Mouse (Mus musculus) lung, embryonic 14.5 days (tissue): ENCODE results near the gene Tmem183a. TPM values are rescaled to one million over a fixed set of nuclear protein-coding genes. Genes with fewer than 3 reads are reported as not detected.

Experiments
- ATAC-seq: fragments of 200-750 bp; cut with Nextera tagmentation; 2 replicates; pipeline ENCODE4 v1.8.0; 2017; ENCODE audit warnings: mild to moderate bottlenecking, moderate TSS enrichment, moderate library complexity; ENCODE audit not compliant: insufficient read depth
- DNase-seq: peaks from one replicate; pipeline ENCODE4 v3.0.0-alpha.2; 2015
- H3K27ac ChIP-seq: fragments of 300-500 bp; sonication (generic); 2 replicates; pipeline ENCODE4 v1.5.1; 2014; ENCODE audit warnings: low read depth, mild to moderate bottlenecking, moderate library complexity
- H3K27me3 ChIP-seq: fragments of 300-500 bp; sonication (generic); 2 replicates; pipeline ENCODE4 v1.6.1; 2014; ENCODE audit warnings: low read length, control low read depth; ENCODE audit not compliant: insufficient read depth
- H3K36me3 ChIP-seq: fragments of 300-500 bp; sonication (generic); 2 replicates; pipeline ENCODE4 v1.6.1; 2014; ENCODE audit warnings: control low read depth; ENCODE audit not compliant: insufficient read depth
- H3K4me1 ChIP-seq: fragments of 300-500 bp; sonication (generic); 2 replicates; pipeline ENCODE4 v1.6.1; 2014; ENCODE audit warnings: antibody characterized with exemption, control low read depth; ENCODE audit not compliant: insufficient read depth
- H3K4me2 ChIP-seq: fragments of 300-500 bp; sonication (generic); 2 replicates; pipeline ENCODE4 v1.6.1; 2014; ENCODE audit warnings: mild to moderate bottlenecking
- H3K4me3 ChIP-seq: fragments of 300-500 bp; sonication (generic); 2 replicates; pipeline ENCODE4 v1.5.1; 2014; ENCODE audit warnings: low read depth, low read length
- H3K9ac ChIP-seq: fragments of 300-500 bp; sonication (generic); 2 replicates; pipeline ENCODE4 v1.6.1; 2014
- H3K9me3 ChIP-seq: fragments of 300-500 bp; sonication (generic); 2 replicates; pipeline ENCODE4 v1.6.1; 2016; ENCODE audit warnings: low read depth, low read length, control low read depth
- CTCF ChIP-seq: IDR thresholded peaks from 2 replicates; pipeline ENCODE4 v1.5.1; 2016; ENCODE audit warnings: antibody characterized with exemption, low read depth
- WGBS: fragments of 180-500 bp; shearing (Covaris S2); extraction: QIAGEN DNeasy Blood & Tissue Kit; methylation state at CpG from one replicate; pipeline ENCODE4 v1.1.7; 2014; 5-methylcytosine and 5-hydroxymethylcytosine counted together
- polyA plus RNA-seq: library from polyadenylated mRNA; unstranded; fragments of >200 nt; fragmentation: Nextera tagmentation; extraction: Ambion mirVana; gene quantifications from 2 replicates; pipeline ENCODE4 v1.2.1, GENCODE M21; 2014

Tmem183a gene
- polyA plus RNA-seq: 106 TPM in 2 replicates

GRCm38 (mm10) chr1:134361857-134362212 lies at the start of gene Tmem183a:
Tmem183a (minus strand) TSS chr1:134361979.
- WGBS: under 1% methylated on average over 38 of the region's 38 CpGs
- H3K9me3 ChIP-seq: no peaks in the 10 kb centered on the region
- H3K27me3 ChIP-seq: no peaks in the 10 kb centered on the region
- H3K4me1 ChIP-seq: peaks cover 6% of the 10 kb centered on the region; the same call in 1 of the 2 replicates
- peak within 1 kb of the TSS; percentile 94 for H3K4me3 ChIP-seq
- H3K9ac ChIP-seq: peak within 1 kb of the TSS; percentile 89
- DNase-seq: peak; percentile 99
- peaks cover 33% of the 10 kb centered on the region for H3K36me3 ChIP-seq
- no peak for TF ChIP-seq CTCF
- peak; percentile 99 for ATAC-seq
- peak within 1 kb of the TSS; percentile 83 for H3K27ac ChIP-seq
- H3K4me2 ChIP-seq: peak within 1 kb of the TSS; percentile 81

- H3K36me3 ChIP-seq: peaks cover 35% of the 10 kb centered on the region
- ATAC-seq (no peak), DNase-seq (no peak)
- no peaks in the 10 kb centered on the region for H3K27me3 ChIP-seq
- TF ChIP-seq CTCF: no peak
- no peaks in the 10 kb centered on the region for H3K9me3 ChIP-seq
- no peak overlapping the region for H3K27ac ChIP-seq
- H3K9ac ChIP-seq: no peak overlapping the region
- 0 out of 2 replicates have a peak, but pooled peaks cover 8% of the 10 kb centered on the region for H3K4me1 ChIP-seq
- no peak overlapping the region for H3K4me2 ChIP-seq
- 82% methylated on average over 8 of the region's 8 CpGs for WGBS
- no peak overlapping the region for H3K4me3 ChIP-seq
Observed at GRCm38 (mm10) chr1:134408080-134408479, 46.3 kb upstream of the Tmem183a start.

- Histone ChIP-seq H3K27me3 (no peaks in the 10 kb centered on the region), H3K4me3 (peak overlapping the region; percentile 79), H3K9me3 (no peaks in the 10 kb centered on the region), H3K27ac (0 out of 2 replicates have a peak overlapping the region, but pooled peaks have one; percentile 72), H3K4me2 (peak overlapping the region; percentile 65), H3K36me3 (peaks cover 35% of the 10 kb centered on the region), H3K9ac (peak overlapping the region; percentile 78), H3K4me1 (0 out of 2 replicates have a peak, but pooled peaks cover 8% of the 10 kb centered on the region)
- no peak for ATAC-seq
- no peak for DNase-seq
- no peak for TF ChIP-seq CTCF
- WGBS: 28% methylated on average over 8 of the region's 8 CpGs
Observed at GRCm38 (mm10) chr1:134406414-134406771, 44.6 kb upstream of the Tmem183a start.

- TF ChIP-seq CTCF: no peak
- peak within 1 kb of the TSS; percentile 72 for H3K27ac ChIP-seq
- H3K9me3 ChIP-seq: no peaks in the 10 kb centered on the region
- 1% methylated on average over 43 of the region's 43 CpGs for WGBS
- ATAC-seq: peak; percentile 99
- peak within 1 kb of the TSS; percentile 65 for H3K4me2 ChIP-seq
- peak; percentile 93 for DNase-seq
- peak within 1 kb of the TSS; percentile 79 for H3K4me3 ChIP-seq
- 0 out of 2 replicates have a peak, but pooled peaks cover 8% of the 10 kb centered on the region for H3K4me1 ChIP-seq
- H3K9ac ChIP-seq: peak within 1 kb of the TSS; percentile 78
- peaks cover 29% of the 10 kb centered on the region for H3K36me3 ChIP-seq
- H3K27me3 ChIP-seq: no peaks in the 10 kb centered on the region
Observed at GRCm38 (mm10) chr1:134405509-134406413, 44.0 kb upstream of the Tmem183a start, which contains the start of gene Cyb5r1. Cyb5r1 (plus strand) TSS chr1:134405559.

- DNase-seq: no peak
- TF ChIP-seq CTCF: no peak
Observed at GRCm38 (mm10) chr1:134399735-134400134, 38.0 kb upstream of the Tmem183a start.

GRCm38 (mm10) chr1:134398210-134398609 lies 36.4 kb upstream of the Tmem183a start:
- H3K4me3 ChIP-seq: no peak overlapping the region
- no peaks in the 10 kb centered on the region for H3K36me3 ChIP-seq
- H3K9me3 ChIP-seq: no peaks in the 10 kb centered on the region
- no peaks in the 10 kb centered on the region for H3K4me1 ChIP-seq
- DNase-seq (no peak), ATAC-seq (no peak)
- 84% methylated on average over 12 of the region's 12 CpGs for WGBS
- no peak overlapping the region for H3K9ac ChIP-seq
- no peak for TF ChIP-seq CTCF
- H3K27me3 ChIP-seq: no peaks in the 10 kb centered on the region
- H3K4me2 ChIP-seq: no peak overlapping the region
- no peak overlapping the region for H3K27ac ChIP-seq

More at GRCm38 (mm10) chr1:134399735-134400134, 38.0 kb upstream of the Tmem183a start:
- WGBS: 57% methylated on average over 5 of the region's 5 CpGs
- H3K4me2 ChIP-seq: no peak overlapping the region
- no peak overlapping the region for H3K4me3 ChIP-seq
- H3K4me1 ChIP-seq: no peaks in the 10 kb centered on the region
- no peak for ATAC-seq
- H3K9me3 ChIP-seq: no peaks in the 10 kb centered on the region
- H3K27me3 ChIP-seq: no peaks in the 10 kb centered on the region
- no peak overlapping the region for H3K9ac ChIP-seq
- H3K27ac ChIP-seq: no peak overlapping the region
- no peaks in the 10 kb centered on the region for H3K36me3 ChIP-seq

- Histone ChIP-seq H3K27me3 (no peaks in the 10 kb centered on the region), H3K4me1 (no peaks in the 10 kb centered on the region), H3K9me3 (no peaks in the 10 kb centered on the region), H3K27ac (no peak overlapping the region), H3K4me3 (no peak overlapping the region), H3K4me2 (no peak overlapping the region), H3K36me3 (no peaks in the 10 kb centered on the region), H3K9ac (no peak overlapping the region)
- no peak for TF ChIP-seq CTCF
- 38% methylated on average over 5 of the region's 5 CpGs for WGBS
- DNase-seq (peak; percentile 4), ATAC-seq (no peak)
Observed at GRCm38 (mm10) chr1:134393827-134394226, 32.0 kb upstream of the Tmem183a start.
